Mouse (Mus musculus) C2C12 (cell line): ENCODE measurements at regions not wholly inside any gene's neighbourhood (a gene's known extent, or its start where the extent isn't known, plus 50 kb on each side); places are given as distances from the start of the nearest gene placed in this dataset.

Experiments used
- H3K27me3 ChIP-seq: one replicate; pipeline ENCODE4 v1.6.1; 2011; ENCODE audit not compliant: control insufficient read depth, insufficient read depth, insufficient read length
- H3K36me3 ChIP-seq: one replicate; pipeline ENCODE4 v1.6.1; 2011; ENCODE audit not compliant: control insufficient read depth, insufficient read depth
- H3K4me3 ChIP-seq: one replicate; pipeline ENCODE4 v1.5.1; 2011; ENCODE audit warnings: mild to moderate bottlenecking, control low read depth; ENCODE audit not compliant: poor library complexity, insufficient read depth, severe bottlenecking
- H3K79me2 ChIP-seq: one replicate; pipeline ENCODE4 v1.6.1; 2011; ENCODE audit not compliant: control insufficient read depth, insufficient read depth
- H3K79me3 ChIP-seq: one replicate; pipeline ENCODE4 v1.6.1; 2011; ENCODE audit warnings: low read depth, control low read depth
- H3ac ChIP-seq: one replicate; pipeline ENCODE3; 2011; ENCODE audit warnings: low read depth; ENCODE audit not compliant: control insufficient read depth, insufficient read length
- CEBPB ChIP-seq: IDR thresholded peaks from one replicate; pipeline ENCODE4 v1.6.1; 2011; ENCODE audit warnings: low read depth, mild to moderate bottlenecking, control low read depth, moderate library complexity
- CTCF ChIP-seq: IDR thresholded peaks from one replicate; pipeline ENCODE4 v1.5.1; 2011; ENCODE audit not compliant: control insufficient read depth, insufficient read depth, insufficient read length
- FOSL1 ChIP-seq: IDR thresholded peaks from one replicate; pipeline ENCODE4 v1.8.0; 2011; ENCODE audit warnings: mild to moderate bottlenecking, low read length; ENCODE audit not compliant: poor library complexity, insufficient read depth, severe bottlenecking
- MAX ChIP-seq: IDR thresholded peaks from one replicate; pipeline ENCODE4 v1.6.1; 2011; ENCODE audit warnings: mild to moderate bottlenecking, control low read depth
- MYOD1 ChIP-seq: IDR thresholded peaks from one replicate; pipeline ENCODE4 v1.6.1; 2011; ENCODE audit warnings: low read depth; ENCODE audit not compliant: control insufficient read depth, insufficient read length
- MYOG ChIP-seq: IDR thresholded peaks from one replicate; pipeline ENCODE4 v1.6.1; 2011; ENCODE audit not compliant: control insufficient read depth, insufficient read length; ENCODE audit errors: extremely low read depth
- USF1 ChIP-seq: IDR thresholded peaks from one replicate; pipeline ENCODE4 v1.6.1; 2011; ENCODE audit warnings: low read depth, mild to moderate bottlenecking, control low read depth, moderate library complexity

DNA sequence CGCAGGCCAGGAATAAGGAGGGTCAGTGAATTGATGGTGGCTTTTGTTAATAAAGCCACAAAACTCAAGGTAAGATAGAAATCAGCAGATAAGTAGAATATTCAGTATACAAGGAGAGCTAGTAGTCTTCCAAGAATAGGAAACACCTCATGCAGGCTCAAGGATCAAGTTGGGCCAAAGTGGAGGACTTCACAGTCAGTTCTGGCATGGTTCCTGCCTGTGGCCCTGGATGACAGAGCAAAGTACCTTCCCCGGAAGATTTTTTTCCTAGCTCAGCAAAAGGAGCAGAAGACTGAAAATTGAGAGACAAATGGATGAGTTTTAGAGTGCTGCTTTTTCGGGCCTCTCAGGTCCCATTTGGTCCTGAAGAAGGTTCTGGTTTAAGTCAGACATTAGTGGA is 420.9 kb upstream of the Htr2a start:
- H3K4me3 ChIP-seq = no peak overlapping the region
- TF ChIP-seq CEBPB = no peak
- TF ChIP-seq USF1 = no peak
- TF ChIP-seq MAX = no peak
- no peak for TF ChIP-seq MYOD1
- no peak for TF ChIP-seq CTCF
- TF ChIP-seq MYOG = no peak
- TF ChIP-seq FOSL1 = no peak

DNA sequence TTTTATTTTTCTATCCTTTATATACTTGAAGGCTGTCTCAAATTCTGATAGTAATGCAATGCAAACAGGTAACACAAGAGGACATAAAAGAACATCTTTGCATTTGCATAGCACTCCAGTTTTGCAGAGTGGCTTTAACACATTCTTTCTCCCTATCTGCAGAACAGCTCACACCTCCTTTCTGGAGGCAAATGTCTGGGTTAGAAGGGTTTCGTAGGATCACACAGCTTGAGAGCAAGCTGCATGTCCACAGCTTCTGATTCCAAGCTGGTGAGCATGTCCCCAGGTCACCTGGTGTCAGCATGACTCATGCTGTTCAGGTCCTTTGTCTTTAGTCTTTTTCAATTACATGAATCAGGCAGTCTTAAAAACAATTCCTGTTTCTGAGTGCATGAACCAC is 418.5 kb upstream of the Htr2a start:
- H3K79me2 ChIP-seq = no peaks in the 10 kb centered on the region
- H3K27me3 ChIP-seq = no peaks in the 10 kb centered on the region
- H3K79me3 ChIP-seq = no peaks in the 10 kb centered on the region
- H3K4me3 ChIP-seq = no peak overlapping the region
- H3K36me3 ChIP-seq = no peaks in the 10 kb centered on the region
- no peak for TF ChIP-seq MYOD1
- TF ChIP-seq USF1 = no peak
- no peak for TF ChIP-seq MAX
- TF ChIP-seq CTCF = no peak
- no peak for TF ChIP-seq MYOG
- no peak for TF ChIP-seq CEBPB
- TF ChIP-seq FOSL1 = no peak
- H3ac ChIP-seq = no peak overlapping the region

More for the DNA sequence above, 420.9 kb upstream of the Htr2a start:
- H3K36me3 ChIP-seq = no peaks in the 10 kb centered on the region
- no peaks in the 10 kb centered on the region for H3K27me3 ChIP-seq
- H3ac ChIP-seq = no peak overlapping the region
- no peaks in the 10 kb centered on the region for H3K79me2 ChIP-seq
- H3K79me3 ChIP-seq = no peaks in the 10 kb centered on the region

DNA sequence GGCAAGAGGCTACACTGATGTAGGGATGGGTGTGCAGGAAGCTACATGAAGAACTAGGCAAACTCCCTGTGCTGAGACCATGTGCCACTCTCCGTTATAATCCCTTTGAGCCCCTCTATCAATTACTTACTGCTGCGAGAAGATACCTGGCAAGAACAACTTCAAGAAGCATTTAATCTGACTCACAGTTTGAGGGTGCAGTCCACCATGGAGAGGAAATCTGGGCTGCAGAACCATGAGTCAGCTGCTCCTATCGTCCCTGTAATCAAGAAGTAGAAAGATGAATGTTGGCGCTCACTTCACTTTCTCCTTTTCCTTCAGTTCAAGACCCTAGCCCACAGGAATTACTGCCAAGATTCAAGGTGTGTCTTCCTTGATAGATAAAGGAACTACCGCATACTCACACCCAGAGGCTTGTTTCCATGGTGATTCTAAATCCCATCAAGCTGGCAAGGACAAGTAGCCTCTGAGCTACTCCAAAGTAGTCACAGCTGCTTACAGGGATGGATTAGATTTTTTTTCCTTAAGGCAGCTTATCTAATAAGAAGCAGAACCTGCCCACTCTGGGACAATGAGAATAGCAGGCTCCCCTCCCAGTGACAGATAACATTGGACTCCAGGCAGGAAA is 411.0 kb upstream of the Htr2a start:
- TF ChIP-seq CEBPB (no peak), MAX (no peak), CTCF (no peak), MYOG (no peak), MYOD1 (no peak), USF1 (no peak), FOSL1 (no peak)
- no peak overlapping the region for H3ac ChIP-seq
- H3K36me3 ChIP-seq = no peaks in the 10 kb centered on the region
- no peak overlapping the region for H3K4me3 ChIP-seq
- H3K79me2 ChIP-seq = no peaks in the 10 kb centered on the region
- H3K79me3 ChIP-seq = no peaks in the 10 kb centered on the region
- H3K27me3 ChIP-seq = no peaks in the 10 kb centered on the region

DNA sequence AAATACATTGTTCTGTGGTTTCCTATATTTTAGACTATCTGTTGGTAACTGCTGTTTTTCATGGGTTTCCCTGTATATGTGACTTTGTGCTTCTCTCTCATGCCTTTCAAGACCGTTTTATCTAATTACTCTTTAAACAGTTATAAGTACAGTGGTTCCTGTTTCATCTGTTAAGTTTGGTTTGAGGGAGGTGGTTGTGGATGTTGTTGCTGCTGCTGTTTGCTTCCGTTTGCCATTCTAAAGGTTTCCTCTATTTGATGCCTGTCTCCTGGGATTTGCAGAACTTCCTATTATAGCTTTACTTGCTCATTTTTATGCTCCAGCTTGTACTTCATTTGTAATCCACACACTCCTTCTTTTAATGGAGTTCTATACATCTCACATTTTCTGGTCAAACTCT is 400.4 kb upstream of the Htr2a start:
- TF ChIP-seq MAX = no peak
- no peak for TF ChIP-seq CEBPB
- no peak for TF ChIP-seq MYOG
- TF ChIP-seq USF1 = no peak
- no peak for TF ChIP-seq FOSL1
- no peak for TF ChIP-seq CTCF
- no peak for TF ChIP-seq MYOD1
- no peaks in the 10 kb centered on the region for H3K27me3 ChIP-seq
- H3ac ChIP-seq = no peak overlapping the region
- no peaks in the 10 kb centered on the region for H3K79me2 ChIP-seq
- H3K79me3 ChIP-seq = no peaks in the 10 kb centered on the region
- H3K4me3 ChIP-seq = no peak overlapping the region
- no peaks in the 10 kb centered on the region for H3K36me3 ChIP-seq

DNA sequence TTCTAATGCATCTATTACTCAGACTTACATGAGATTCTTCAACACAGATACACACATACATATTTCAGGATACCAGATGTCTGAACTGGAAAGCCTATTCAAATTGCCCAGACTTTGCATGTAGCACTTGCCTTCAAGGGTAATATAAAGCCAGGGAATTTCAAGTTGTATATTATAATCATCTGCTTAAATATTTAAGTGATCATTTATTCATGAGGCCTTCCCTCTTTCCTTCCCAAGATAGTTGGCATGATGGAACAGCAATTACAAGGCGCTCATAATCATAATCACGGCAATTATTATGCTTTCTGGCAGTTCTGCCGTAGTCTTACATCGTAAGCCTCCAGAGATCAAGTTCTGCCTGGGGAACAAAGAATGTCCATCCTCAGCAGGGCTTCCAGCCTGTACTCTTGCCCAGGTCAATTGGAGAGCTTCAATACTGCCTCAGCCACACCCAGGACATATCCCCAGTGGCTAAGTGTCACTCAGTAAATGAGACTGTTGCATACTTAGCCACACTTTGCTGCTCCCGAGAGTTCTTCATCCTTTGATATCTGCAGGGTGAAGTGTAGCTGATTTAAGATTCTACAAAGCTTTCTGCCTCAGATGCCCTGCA is 391.3 kb upstream of the Htr2a start:
- no peak overlapping the region for H3ac ChIP-seq
- no peak for TF ChIP-seq CEBPB
- no peaks in the 10 kb centered on the region for H3K79me3 ChIP-seq
- no peaks in the 10 kb centered on the region for H3K36me3 ChIP-seq
- no peak overlapping the region for H3K4me3 ChIP-seq
- H3K27me3 ChIP-seq = no peaks in the 10 kb centered on the region
- H3K79me2 ChIP-seq = no peaks in the 10 kb centered on the region

DNA sequence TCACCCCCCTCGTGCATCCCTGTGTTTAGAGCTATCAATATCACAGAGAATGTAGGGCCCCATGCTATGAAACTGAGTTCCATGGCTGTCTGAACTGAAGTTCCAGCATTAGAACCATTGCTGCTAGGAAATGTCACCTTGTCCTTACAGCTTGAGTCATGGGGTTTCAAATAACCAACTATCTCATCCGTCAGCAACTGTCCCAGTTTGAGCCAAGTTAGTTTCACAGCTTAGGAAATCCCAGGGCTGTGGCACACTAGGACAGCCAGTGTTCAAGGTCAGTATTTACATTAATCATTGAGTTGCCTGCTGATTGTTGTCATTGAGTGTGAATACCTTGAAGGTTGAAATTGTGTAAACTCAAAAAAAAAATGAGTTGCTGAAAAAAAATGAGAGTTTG is 390.6 kb upstream of the Htr2a start:
- Histone ChIP-seq H3K4me3 (no peak overlapping the region), H3K36me3 (no peaks in the 10 kb centered on the region)

More for the DNA sequence above, 390.6 kb upstream of the Htr2a start:
- no peaks in the 10 kb centered on the region for H3K79me3 ChIP-seq
- TF ChIP-seq MYOG (no peak), CEBPB (no peak), MAX (no peak), FOSL1 (no peak), CTCF (no peak), MYOD1 (no peak), USF1 (no peak)
- H3ac ChIP-seq = no peak overlapping the region
- H3K79me2 ChIP-seq = no peaks in the 10 kb centered on the region
- H3K27me3 ChIP-seq = no peaks in the 10 kb centered on the region
